Mouse (Mus musculus) layer of hippocampus, postnatal 36 days (tissue): ENCODE results near the gene Pet117. TPM values are rescaled to one million over a fixed set of nuclear protein-coding genes. Genes with fewer than 3 reads are reported as not detected.
"Not testable (repeated sequence)": the region's sequence is repeated elsewhere in the genome, so short reads cannot be mapped to it uniquely, and the experiment has no call there.

Experiments
- DNase-seq, 2 experiments: peaks; one replicate each; pipeline ENCODE4 v3.0.0; 2022
- total RNA-seq, 2 experiments: library from RNA; stranded (reverse); gene quantifications; 2 replicates each; pipeline ENCODE4 v1.2.3; 2021

Gene Pet117
- 10 to 100 TPM in 1 of 2 experiments, 1 to 10 TPM in 1; 8.1 to 14.2 TPM for total RNA-seq

DNA sequence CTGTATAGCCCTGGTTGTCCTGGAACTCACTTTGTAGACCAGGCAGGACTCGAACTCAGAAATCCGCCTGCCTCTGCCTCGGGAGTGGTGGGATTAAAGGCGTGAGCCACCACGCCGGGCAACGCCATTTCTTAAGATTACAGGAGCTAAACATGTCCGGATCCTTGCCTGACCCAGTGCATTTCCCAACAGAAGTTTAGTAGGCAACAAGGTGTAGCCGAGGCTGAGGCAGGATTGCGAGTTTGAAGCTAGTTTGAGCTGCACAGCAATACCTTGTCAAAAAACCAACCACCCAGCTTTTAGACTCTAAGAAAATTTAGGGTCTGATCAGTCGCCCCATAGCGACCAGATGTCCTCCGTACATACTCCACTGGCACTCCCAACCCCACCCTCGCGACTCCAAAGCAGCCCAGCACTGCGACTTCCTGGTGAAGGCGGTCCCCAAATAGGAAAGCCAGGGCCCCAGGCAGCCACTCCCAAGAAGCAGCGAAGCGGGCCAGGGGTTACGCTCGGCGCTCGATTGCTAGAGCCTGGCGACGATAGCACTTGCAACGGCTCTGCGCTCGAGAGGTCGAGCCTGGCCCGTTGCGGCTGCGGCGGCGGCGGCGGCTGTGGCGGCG, at the start of gene Pet117, which contains the start of gene Kat14:
Gene Pet117 (plus strand): TSS at position 597 of the 620 bp plus-strand sequence.
Gene Kat14 (plus strand): TSS at position 584 of the 620 bp plus-strand sequence.
- DNase-seq = peak; percentile 91 to 93

DNA sequence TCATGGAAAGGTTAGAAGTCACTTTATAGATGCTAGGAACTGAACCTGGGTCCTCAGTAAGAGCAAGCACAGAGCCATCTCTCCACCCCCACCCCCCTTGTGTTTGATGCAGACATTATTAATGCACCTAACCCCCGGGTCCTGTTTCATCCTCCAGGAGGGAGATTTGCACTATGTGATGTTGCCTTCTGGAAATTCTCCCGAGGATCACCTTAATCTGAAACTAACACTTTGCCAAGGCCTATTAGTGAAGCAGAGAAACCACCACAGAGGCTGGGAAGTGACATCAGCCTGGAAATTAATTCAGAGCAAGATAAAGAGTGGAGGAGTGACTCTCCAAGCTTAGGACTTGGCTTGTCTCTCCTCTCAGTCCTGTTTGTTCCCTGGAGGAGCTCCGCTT, 44.6 kb upstream of the Pet117 start:
- no peak for DNase-seq

GRCm38 (mm10) chr2:144329451-144329850, 39.3 kb upstream of the Pet117 start:
- no peak for DNase-seq

- DNase-seq = no peak
Measured at GRCm38 (mm10) chr2:144329937-144330336, 38.9 kb upstream of the Pet117 start.

DNA sequence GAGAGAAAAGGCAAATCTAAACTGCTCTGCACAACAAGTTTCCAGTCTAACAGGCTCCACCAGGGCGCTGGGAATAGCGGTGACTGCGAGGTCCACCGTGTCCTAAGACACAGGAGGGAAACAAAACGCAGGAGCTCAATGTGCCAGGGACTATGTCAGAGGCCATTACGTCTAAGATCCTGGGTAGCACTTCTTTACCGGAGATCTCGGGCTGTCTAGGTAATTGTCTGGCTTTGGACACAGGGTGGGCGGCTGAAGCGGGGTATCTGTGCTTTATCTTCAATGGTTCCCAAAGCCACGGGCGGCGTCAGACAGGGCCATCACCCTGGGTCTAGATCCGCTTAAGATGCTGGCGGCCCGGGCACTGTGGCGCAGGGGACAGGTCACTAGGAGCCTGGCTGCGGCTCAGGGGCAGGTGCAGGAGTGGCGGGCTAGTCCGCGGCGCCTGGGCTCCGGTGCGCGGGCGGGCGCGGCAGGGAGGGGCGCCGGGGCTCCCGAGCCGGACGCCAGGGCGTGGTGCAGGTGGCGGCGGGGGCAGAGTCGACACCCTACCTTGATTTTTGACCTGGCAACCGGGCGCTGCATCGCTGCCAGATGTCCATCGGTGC, 38.3 kb upstream of the Pet117 start:
- DNase-seq = no peak

DNA sequence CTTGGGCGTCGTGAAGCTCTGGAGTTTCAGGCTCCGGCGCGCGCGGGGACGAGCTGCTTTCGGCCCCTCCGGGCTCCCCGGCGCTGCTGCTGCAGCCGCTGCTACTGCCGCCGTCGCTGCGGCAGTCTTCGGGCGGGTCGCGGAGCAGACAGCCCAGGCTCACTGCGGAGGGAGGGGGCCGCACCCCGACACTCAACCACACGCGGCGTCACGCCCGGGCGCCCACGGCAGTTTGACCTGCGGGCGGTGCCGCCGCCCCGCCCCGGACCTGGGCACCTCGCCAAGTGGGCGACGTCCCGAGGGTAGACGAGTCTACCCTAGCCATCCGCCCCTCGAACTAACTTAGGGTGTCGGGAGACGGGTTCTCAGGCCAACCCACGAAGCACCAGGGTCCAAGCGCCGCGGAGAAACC, 37.8 kb upstream of the Pet117 start:
- DNase-seq = no peak

GRCm38 (mm10) chr2:144331401-144332302, 37.1 kb upstream of the Pet117 start, which contains the start of gene Ovol2:
Gene Ovol2 (minus strand): TSS chr2:144332146.
- no peak for DNase-seq

- DNase-seq = no peak
Measured at GRCm38 (mm10) chr2:144332486-144332885, 36.3 kb upstream of the Pet117 start.

- DNase-seq = peak in 1 of 2 experiments; percentile 8
Measured at GRCm38 (mm10) chr2:144333138-144333842, 35.5 kb upstream of the Pet117 start.

DNA sequence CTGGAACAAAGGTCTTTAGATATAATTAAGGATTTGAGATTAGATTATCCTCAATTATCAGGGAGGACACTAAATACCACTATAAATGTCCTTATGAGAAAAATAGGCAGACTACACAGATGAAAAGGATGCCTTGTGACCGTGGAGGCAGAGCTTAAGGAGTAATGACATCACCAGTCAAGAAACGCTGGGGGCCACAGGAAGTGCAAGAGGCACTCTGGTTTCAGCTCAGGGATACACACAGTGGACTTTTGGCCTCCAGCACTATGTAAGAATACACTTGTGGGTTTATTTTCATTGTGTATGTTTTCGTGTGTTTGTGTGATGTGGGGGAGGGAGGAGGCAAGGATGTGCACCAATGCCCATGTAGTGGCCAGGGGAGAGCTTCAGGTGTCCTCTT, 31.6 kb upstream of the Pet117 start:
- no peak for DNase-seq

DNA sequence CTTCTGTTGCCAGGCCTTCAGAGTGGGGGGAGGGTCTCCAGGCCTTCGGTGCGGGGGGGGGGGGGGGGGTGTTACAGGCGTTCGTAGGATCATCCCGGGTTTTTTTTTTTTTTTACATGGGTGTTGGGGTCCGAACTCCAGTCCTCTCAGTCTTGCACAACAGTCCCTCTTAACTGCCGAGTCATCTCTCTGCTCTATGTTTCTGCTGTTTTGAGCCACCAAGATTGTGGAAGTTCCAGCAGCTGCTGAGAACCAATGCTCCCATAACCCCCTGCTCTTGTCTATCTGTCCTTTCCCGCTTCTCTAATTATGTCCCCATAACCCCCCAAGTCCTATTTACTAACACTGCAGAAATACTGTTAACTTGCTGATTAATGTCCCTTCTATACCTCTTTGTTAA, 31.1 kb upstream of the Pet117 start:
- no peak for DNase-seq

DNA sequence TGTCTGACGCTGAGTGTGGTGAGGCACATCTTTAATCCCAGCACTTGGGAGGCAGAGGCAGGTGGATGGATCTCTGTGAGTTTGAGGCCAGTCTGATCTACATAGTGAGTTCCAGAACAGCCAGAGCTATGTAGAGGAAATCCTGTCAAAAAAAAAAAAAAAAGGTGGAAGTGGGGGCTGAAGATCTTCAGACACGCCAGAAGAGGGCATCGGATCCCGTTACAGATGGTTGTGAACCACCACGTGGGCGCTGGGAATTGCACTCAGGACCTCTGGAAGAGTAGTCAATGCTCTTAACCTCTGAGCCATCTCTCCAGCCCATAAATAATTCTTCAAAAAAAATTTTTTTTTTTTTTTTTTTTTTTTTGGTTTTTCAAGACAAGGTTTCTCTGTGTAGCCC, 30.6 kb upstream of the Pet117 start:
- not testable (repeated sequence) for DNase-seq

GRCm38 (mm10) chr2:144343158-144343557, 25.6 kb upstream of the Pet117 start:
- no peak for DNase-seq

DNA sequence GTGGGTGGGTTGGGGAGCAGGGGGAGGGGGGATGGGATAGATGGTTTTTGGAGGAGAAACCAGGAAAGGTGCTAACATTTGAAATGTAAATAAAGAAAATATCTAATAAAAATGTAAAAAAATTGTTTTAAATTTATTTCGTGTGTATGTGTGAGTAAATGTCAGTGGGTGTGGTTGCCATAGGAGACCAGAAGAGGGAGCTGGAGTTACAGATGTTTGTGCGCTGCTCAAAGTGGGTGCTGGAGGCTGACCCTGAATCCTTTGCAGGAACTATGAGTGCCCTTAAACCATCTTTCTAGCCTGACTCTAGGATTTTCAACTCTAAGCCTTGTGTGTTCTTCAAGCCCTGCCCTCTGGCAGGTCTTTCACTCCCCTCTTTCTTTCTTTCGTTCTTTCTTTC, 20.3 kb upstream of the Pet117 start:
- DNase-seq = no peak

DNA sequence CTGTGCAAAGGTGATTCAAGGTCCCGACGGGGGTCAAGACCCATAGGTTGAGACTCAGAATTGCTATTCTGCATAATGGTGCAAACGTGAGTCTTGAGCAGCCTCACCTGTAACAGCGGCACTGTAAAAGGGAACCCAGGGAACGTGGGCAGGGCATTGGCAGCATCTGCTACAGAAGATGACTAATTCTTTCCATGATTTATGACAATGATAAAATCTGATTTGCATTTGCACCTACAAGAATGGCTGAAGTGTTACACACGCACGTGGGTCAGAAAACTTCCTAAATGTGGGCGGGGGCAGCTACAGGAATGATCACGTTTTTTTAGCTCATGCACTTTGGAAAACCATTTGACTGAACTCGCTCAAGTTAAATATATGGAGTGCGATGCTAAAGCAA, 16.0 kb upstream of the Pet117 start:
- no peak for DNase-seq

GRCm38 (mm10) chr2:144369020-144369421, 225 bp downstream of the Pet117 start:
- DNase-seq = peak in 1 of 2 experiments; percentile 79

DNA sequence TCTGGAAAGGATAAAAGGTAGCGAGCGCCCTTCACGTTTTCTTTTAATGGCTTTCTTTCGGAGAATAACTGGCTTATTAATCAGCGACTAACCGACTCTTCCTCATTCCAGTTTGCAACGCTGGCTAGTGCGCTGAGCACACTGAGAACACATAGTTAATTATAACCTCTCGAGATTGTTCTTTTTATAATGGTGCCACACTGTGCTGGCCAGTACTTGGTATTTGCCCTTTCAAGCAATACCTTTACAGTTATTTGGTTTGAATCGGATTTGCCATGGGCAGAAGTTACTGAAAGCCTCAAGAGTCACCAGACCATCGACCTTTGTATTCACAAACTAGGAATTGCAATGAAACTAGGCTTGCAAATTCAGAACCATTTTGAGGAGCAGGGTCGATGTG, 715 bp downstream of the Pet117 start:
- DNase-seq = no peak

DNA sequence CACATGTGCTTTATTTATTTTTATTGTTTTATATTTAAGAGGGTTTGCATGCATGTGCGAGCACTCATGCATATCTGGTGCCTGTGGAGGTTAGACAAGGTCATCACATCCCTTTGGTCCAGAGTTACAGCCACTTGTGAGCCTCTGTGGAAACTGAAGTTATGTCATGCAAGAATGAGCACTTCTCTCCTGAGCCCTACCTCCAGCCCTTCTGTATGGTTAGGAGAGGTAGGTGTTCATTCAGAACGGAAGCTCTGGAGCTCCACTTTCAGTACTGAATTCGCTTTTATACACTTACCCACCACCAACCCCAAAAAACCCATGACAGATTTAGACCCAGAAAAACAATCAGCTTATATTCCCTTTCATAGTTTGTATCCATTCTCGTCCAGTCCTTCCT, 2.8 kb downstream of the Pet117 start:
- DNase-seq = no peak

GRCm38 (mm10) chr2:144373063-144373462, 4.3 kb downstream of the Pet117 start:
- DNase-seq = peak in 1 of 2 experiments; percentile 29

GRCm38 (mm10) chr2:144375063-144375703, 6.4 kb downstream of the Pet117 start:
- DNase-seq = no peak

DNA sequence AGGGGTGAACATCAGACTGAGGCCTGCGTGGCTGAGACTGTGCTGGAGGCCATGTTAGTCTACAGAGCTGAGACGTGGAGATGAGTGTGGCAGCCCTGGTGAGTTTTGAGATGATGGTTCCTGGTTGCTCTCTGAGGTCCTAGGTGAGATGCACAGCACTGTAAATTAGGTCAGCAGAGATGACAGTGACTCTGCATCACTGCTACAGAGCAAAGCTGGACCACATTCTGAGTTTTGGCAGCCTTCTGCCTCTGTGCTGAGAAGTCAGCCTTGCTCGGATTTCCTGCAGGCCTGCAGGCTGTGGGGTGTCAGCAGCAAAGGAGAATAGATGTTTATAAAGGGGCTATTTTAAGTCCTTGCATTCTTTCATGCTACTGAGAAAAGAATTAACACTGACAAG, 12.5 kb downstream of the Pet117 start:
- DNase-seq = no peak

GRCm38 (mm10) chr2:144381741-144382140, 12.9 kb downstream of the Pet117 start:
- DNase-seq = no peak
